Mouse (Mus musculus) spleen, postnatal 36 days (tissue): ENCODE measurements around the gene Zfp618.

Experiments
- DNase-seq, 2 experiments: peaks; one replicate each; pipeline ENCODE4 v3.0.0; 2022; ENCODE audit warnings: low spot score in 2 of 2, mixed read lengths in 1 of 2

Gene Zfp618

GRCm38 (mm10) chr4:62998908-62999307 is 33.5 kb downstream of the Zfp618 start:
- DNase-seq = no peak

GRCm38 (mm10) chr4:62999321-62999720 is 33.9 kb downstream of the Zfp618 start:
- no peak for DNase-seq

GRCm38 (mm10) chr4:62999916-63000315 is 34.5 kb downstream of the Zfp618 start:
- no peak for DNase-seq

- DNase-seq = no peak
Measured at GRCm38 (mm10) chr4:63000316-63001055, 35.1 kb downstream of the Zfp618 start.

GRCm38 (mm10) chr4:63002386-63002785 is 37.0 kb downstream of the Zfp618 start:
- no peak for DNase-seq

GRCm38 (mm10) chr4:63004519-63004918 is 39.1 kb downstream of the Zfp618 start:
- no peak for DNase-seq

- no peak for DNase-seq
Measured at GRCm38 (mm10) chr4:63005446-63006185, 40.2 kb downstream of the Zfp618 start.

- no peak for DNase-seq
Measured at GRCm38 (mm10) chr4:63006198-63007155, 41.1 kb downstream of the Zfp618 start.

GRCm38 (mm10) chr4:63008206-63008605 is 42.8 kb downstream of the Zfp618 start:
- no peak for DNase-seq

GRCm38 (mm10) chr4:63008822-63009221 is 43.4 kb downstream of the Zfp618 start:
- DNase-seq = no peak

GRCm38 (mm10) chr4:63009821-63010220 is 44.4 kb downstream of the Zfp618 start:
- DNase-seq = no peak

GRCm38 (mm10) chr4:63010226-63010625 is 44.9 kb downstream of the Zfp618 start:
- DNase-seq = no peak

GRCm38 (mm10) chr4:63018616-63019015 is 53.2 kb downstream of the Zfp618 start:
- DNase-seq = no peak

- no peak for DNase-seq
Measured at GRCm38 (mm10) chr4:63019428-63019858, 54.1 kb downstream of the Zfp618 start.

- no peak for DNase-seq
Measured at GRCm38 (mm10) chr4:63021034-63021700, 55.8 kb downstream of the Zfp618 start.

- DNase-seq = no peak
Measured at GRCm38 (mm10) chr4:63023465-63023864, 58.1 kb downstream of the Zfp618 start.

- DNase-seq = no peak
Measured at GRCm38 (mm10) chr4:63024098-63024497, 58.7 kb downstream of the Zfp618 start.

- no peak for DNase-seq
Measured at GRCm38 (mm10) chr4:63024734-63025256, 59.4 kb downstream of the Zfp618 start.

GRCm38 (mm10) chr4:63025306-63025705 is 59.9 kb downstream of the Zfp618 start:
- no peak for DNase-seq

- no peak for DNase-seq
Measured at GRCm38 (mm10) chr4:63026286-63026685, 60.9 kb downstream of the Zfp618 start.

GRCm38 (mm10) chr4:63027451-63027850 is 62.1 kb downstream of the Zfp618 start:
- DNase-seq = no peak
